Mouse (Mus musculus) MEL (cell line): ENCODE measurements around the gene Ankrd39. TPM values are rescaled to one million over a fixed set of nuclear protein-coding genes. Genes with fewer than 3 reads are reported as not detected.
A peak's percentile ranks its signal among the peaks of the same experiment; 100 is the strongest.

Source experiments
- DNase-seq: peaks from one replicate; pipeline ENCODE4 v3.0.0; 2011; ENCODE audit warnings: low read depth, low spot score
- H3K27ac ChIP-seq: 2 replicates; pipeline ENCODE4 v1.5.1; 2012; ENCODE audit warnings: low read depth, mild to moderate bottlenecking, control low read depth, low read length, moderate library complexity; ENCODE audit not compliant: control insufficient read depth
- H3K27me3 ChIP-seq, 2 experiments: fragments of 150-350 bp in 1 of 2; sonication (generic) in 1 of 2; 2 replicates each; pipeline ENCODE4 v1.6.1; 2012; ENCODE audit warnings: low read length in 2 of 2, mild to moderate bottlenecking in 2 of 2, improper control_type of control experiment in 1 of 2, moderate library complexity in 1 of 2; ENCODE audit not compliant: insufficient read depth in 2 of 2, control insufficient read depth in 1 of 2
- H3K36me3 ChIP-seq, 2 experiments: 2 replicates each; pipeline ENCODE4 v1.6.1; 2012 to 2014; ENCODE audit warnings: low read length in 2 of 2, improper control_type of control experiment in 1 of 2, inconsistent platforms in 1 of 2, mild to moderate bottlenecking in 1 of 2; ENCODE audit not compliant: insufficient read depth in 2 of 2, control insufficient read depth in 1 of 2
- H3K4me1 ChIP-seq, 2 experiments: fragments of 150-350 bp in 1 of 2; sonication (generic) in 1 of 2; 2 replicates each; pipeline ENCODE4 v1.6.1; 2012; ENCODE audit warnings: low read length in 2 of 2, improper control_type of control experiment in 1 of 2, mild to moderate bottlenecking in 1 of 2; ENCODE audit not compliant: insufficient read depth in 2 of 2, control insufficient read depth in 1 of 2
- H3K4me3 ChIP-seq, 2 experiments: fragments of 150-350 bp in 1 of 2; sonication (generic) in 1 of 2; 2 replicates each; pipeline ENCODE4 v1.5.1; 2012; ENCODE audit warnings: low read depth in 2 of 2, low read length in 2 of 2, mild to moderate bottlenecking in 2 of 2, moderate library complexity in 2 of 2, control low read depth in 1 of 2, improper control_type of control experiment in 1 of 2; ENCODE audit not compliant: control insufficient read depth in 1 of 2, insufficient read depth in 1 of 2
- H3K79me2 ChIP-seq: 2 replicates; pipeline ENCODE4 v1.6.1; 2012; ENCODE audit warnings: mild to moderate bottlenecking, low read length, moderate library complexity; ENCODE audit not compliant: control insufficient read depth, poor library complexity, insufficient read depth
- H3K9ac ChIP-seq: 2 replicates; pipeline ENCODE4 v1.6.1; 2012; ENCODE audit warnings: low read depth, mild to moderate bottlenecking, control low read depth, low read length, moderate library complexity; ENCODE audit not compliant: control insufficient read depth, poor library complexity, severe bottlenecking
- H3K9me3 ChIP-seq: fragments of 150-350 bp; sonication (generic); replicated peaks from 2 replicates; pipeline ENCODE4 v1.6.1; 2012; ENCODE audit warnings: mild to moderate bottlenecking, low read length, improper control_type of control experiment, moderate library complexity; ENCODE audit not compliant: insufficient read depth
- BHLHE40 ChIP-seq: IDR thresholded peaks from 2 replicates; pipeline ENCODE4 v1.6.1; 2012; ENCODE audit warnings: low read depth, mild to moderate bottlenecking, inconsistent platforms, low read length, improper control_type of control experiment, borderline replicate concordance
- CHD1 ChIP-seq: IDR thresholded peaks from 2 replicates; pipeline ENCODE4 v1.6.1; 2012; ENCODE audit warnings: low read depth, mild to moderate bottlenecking, inconsistent platforms, low read length, improper control_type of control experiment
- CHD2 ChIP-seq: IDR thresholded peaks from 2 replicates; pipeline ENCODE4 v1.6.1; 2011; ENCODE audit warnings: low read length, improper control_type of control experiment
- CTCF ChIP-seq, 3 experiments: IDR thresholded peaks in 2 of 3; conservative IDR thresholded peaks in 1 of 3; 2 replicates each; pipeline ENCODE4 v1.5.1; 2011 to 2012; ENCODE audit warnings: low read length in 3 of 3, low read depth in 2 of 3, mild to moderate bottlenecking in 2 of 3, improper control_type of control experiment in 1 of 3, inconsistent platforms in 1 of 3, mixed read lengths in 1 of 3, moderate library complexity in 1 of 3; ENCODE audit not compliant: control insufficient read depth in 1 of 3, insufficient read depth in 1 of 3, poor library complexity in 1 of 3, severe bottlenecking in 1 of 3
- E2F4 ChIP-seq: IDR thresholded peaks from 2 replicates; pipeline ENCODE4 v1.6.1; 2011; ENCODE audit warnings: low read depth, low read length, improper control_type of control experiment, borderline replicate concordance
- ELF1 ChIP-seq: IDR thresholded peaks from 2 replicates; pipeline ENCODE4 v1.6.1; 2014; ENCODE audit warnings: low read depth, mild to moderate bottlenecking, inconsistent platforms, low read length, improper control_type of control experiment, moderate library complexity
- EP300 ChIP-seq, 2 experiments: IDR thresholded peaks; 2 replicates each; pipeline ENCODE4 v1.6.1; 2011; ENCODE audit warnings: improper control_type of control experiment in 2 of 2, low read length in 2 of 2, low read depth in 1 of 2, mild to moderate bottlenecking in 1 of 2
- ETS1 ChIP-seq: IDR thresholded peaks from 2 replicates; pipeline ENCODE4 v1.6.1; 2012; ENCODE audit warnings: low read depth, mild to moderate bottlenecking, inconsistent platforms, low read length, improper control_type of control experiment, moderate library complexity
- GATA1 ChIP-seq: IDR thresholded peaks from 2 replicates; pipeline ENCODE4 v1.6.1; 2011; ENCODE audit warnings: low read depth, low read length, improper control_type of control experiment
- HCFC1 ChIP-seq: IDR thresholded peaks from 2 replicates; pipeline ENCODE4 v1.6.1; 2012; ENCODE audit warnings: low read depth, mild to moderate bottlenecking, inconsistent platforms, low read length, improper control_type of control experiment, moderate library complexity
- JUND ChIP-seq: IDR thresholded peaks from 2 replicates; pipeline ENCODE4 v1.6.1; 2011; ENCODE audit warnings: low read depth, mild to moderate bottlenecking, improper control_type of control experiment, low read length
- MAFK ChIP-seq: IDR thresholded peaks from 2 replicates; pipeline ENCODE4 v1.6.1; 2011; ENCODE audit warnings: low read depth, mild to moderate bottlenecking, low read length, improper control_type of control experiment, borderline replicate concordance
- MAX ChIP-seq: IDR thresholded peaks from 2 replicates; pipeline ENCODE4 v1.6.1; 2011; ENCODE audit warnings: low read length, improper control_type of control experiment
- MAZ ChIP-seq: IDR thresholded peaks from 2 replicates; pipeline ENCODE4 v1.6.1; 2012; ENCODE audit warnings: low read depth, mild to moderate bottlenecking, inconsistent platforms, low read length, improper control_type of control experiment
- MEF2A ChIP-seq: IDR thresholded peaks from 2 replicates; pipeline ENCODE4 v1.6.1; 2014; ENCODE audit warnings: low read depth, mild to moderate bottlenecking, inconsistent platforms, low read length, improper control_type of control experiment; ENCODE audit not compliant: poor library complexity, insufficient replicate concordance, severe bottlenecking; ENCODE audit errors: extremely low read depth
- MXI1 ChIP-seq: IDR thresholded peaks from 2 replicates; pipeline ENCODE4 v1.6.1; 2011; ENCODE audit warnings: mild to moderate bottlenecking, low read depth, low read length, improper control_type of control experiment
- MYC ChIP-seq: IDR thresholded peaks from 2 replicates; pipeline ENCODE4 v1.6.1; 2011; ENCODE audit warnings: low read depth, mild to moderate bottlenecking, low read length, improper control_type of control experiment, moderate library complexity
- NELFE ChIP-seq: IDR thresholded peaks from 2 replicates; pipeline ENCODE4 v1.6.1; 2011; ENCODE audit warnings: low read depth, low read length, improper control_type of control experiment
- NRF1 ChIP-seq: IDR thresholded peaks from 2 replicates; pipeline ENCODE4 v1.6.1; 2014; ENCODE audit warnings: low read depth, mild to moderate bottlenecking, inconsistent platforms, low read length, improper control_type of control experiment, moderate library complexity; ENCODE audit not compliant: poor library complexity, insufficient read depth, severe bottlenecking
- POLR2A ChIP-seq, 2 experiments: IDR thresholded peaks; 2 replicates each; pipeline ENCODE4 v1.6.1; 2011 to 2012; ENCODE audit warnings: low read length in 2 of 2, mild to moderate bottlenecking in 2 of 2, control low read depth in 1 of 2, improper control_type of control experiment in 1 of 2, low read depth in 1 of 2, moderate library complexity in 1 of 2; ENCODE audit not compliant: control insufficient read depth in 1 of 2, insufficient read depth in 1 of 2, poor library complexity in 1 of 2
- POLR2AphosphoS2 ChIP-seq: IDR thresholded peaks from 2 replicates; pipeline ENCODE4 v1.6.1; 2011; ENCODE audit warnings: low read length, improper control_type of control experiment
- POLR2AphosphoS5 ChIP-seq: IDR thresholded peaks from 2 replicates; pipeline ENCODE4 v1.6.1; 2012; ENCODE audit warnings: low read depth, borderline replicate concordance, mild to moderate bottlenecking, inconsistent platforms, low read length, moderate library complexity, mixed read lengths
- RAD21 ChIP-seq: IDR thresholded peaks from 2 replicates; pipeline ENCODE4 v1.6.1; 2011; ENCODE audit warnings: mild to moderate bottlenecking, low read depth, low read length, improper control_type of control experiment
- RCOR1 ChIP-seq: IDR thresholded peaks from 2 replicates; pipeline ENCODE4 v1.6.1; 2012; ENCODE audit warnings: low read depth, mild to moderate bottlenecking, inconsistent platforms, low read length, improper control_type of control experiment
- SIN3A ChIP-seq: IDR thresholded peaks from 2 replicates; pipeline ENCODE4 v1.6.1; 2012; ENCODE audit warnings: low read length, improper control_type of control experiment, inconsistent platforms
- SMC3 ChIP-seq: IDR thresholded peaks from 2 replicates; pipeline ENCODE4 v1.6.1; 2011; ENCODE audit warnings: low read depth, low read length, improper control_type of control experiment
- TAL1 ChIP-seq: IDR thresholded peaks from 2 replicates; pipeline ENCODE4 v1.6.1; 2012; ENCODE audit warnings: mild to moderate bottlenecking, inconsistent platforms, low read length, moderate library complexity, mixed read lengths
- TBP ChIP-seq: IDR thresholded peaks from 2 replicates; pipeline ENCODE4 v1.8.0; 2011; ENCODE audit warnings: low read depth, low read length, improper control_type of control experiment
- TCF12 ChIP-seq: IDR thresholded peaks from 2 replicates; pipeline ENCODE4 v1.6.1; 2014; ENCODE audit warnings: low read depth, mild to moderate bottlenecking, inconsistent platforms, low read length, improper control_type of control experiment, moderate library complexity
- UBTF ChIP-seq: IDR thresholded peaks from 2 replicates; pipeline ENCODE4 v1.6.1; 2012; ENCODE audit warnings: low read depth, mild to moderate bottlenecking, inconsistent platforms, low read length, improper control_type of control experiment, moderate library complexity, borderline replicate concordance; ENCODE audit not compliant: insufficient read depth
- USF2 ChIP-seq, 2 experiments: IDR thresholded peaks; 2 replicates each; pipeline ENCODE4 v1.6.1; 2011 to 2012; ENCODE audit warnings: improper control_type of control experiment in 2 of 2, low read length in 2 of 2, borderline replicate concordance in 1 of 2, inconsistent platforms in 1 of 2, low read depth in 1 of 2, mild to moderate bottlenecking in 1 of 2; ENCODE audit not compliant: insufficient read depth in 1 of 2
- ZC3H11A ChIP-seq: IDR thresholded peaks from 2 replicates; pipeline ENCODE4 v1.6.1; 2012; ENCODE audit warnings: low read depth, mild to moderate bottlenecking, inconsistent platforms, low read length, improper control_type of control experiment
- ZKSCAN1 ChIP-seq: IDR thresholded peaks from 2 replicates; pipeline ENCODE4 v1.6.1; 2012; ENCODE audit warnings: low read depth, mild to moderate bottlenecking, inconsistent platforms, low read length, improper control_type of control experiment, moderate library complexity
- ZMIZ1 ChIP-seq: IDR thresholded peaks from 2 replicates; pipeline ENCODE4 v1.6.1; 2012; ENCODE audit warnings: low read depth, mild to moderate bottlenecking, inconsistent platforms, low read length, improper control_type of control experiment, moderate library complexity
- ZNF384 ChIP-seq: IDR thresholded peaks from 2 replicates; pipeline ENCODE4 v1.6.1; 2012; ENCODE audit warnings: low read depth, mild to moderate bottlenecking, inconsistent platforms, low read length, improper control_type of control experiment
- polyA plus RNA-seq, 2 experiments: library from polyadenylated mRNA; stranded (reverse) in 1 of 2; unstranded in 1 of 2; fragments of >175 nt in 1 of 2; fragments of >200 nt in 1 of 2; gene quantifications; 2 replicates each; pipeline versions ENCODE4 v1.2.1 to v1.2.4; 2012; ENCODE audit warnings: low replicate concordance in 2 of 2, low read depth in 1 of 2; ENCODE audit not compliant: insufficient read length in 2 of 2, insufficient read depth in 1 of 2, missing spikeins in 1 of 2
- total RNA-seq: library from RNA; depleted of rRNA; stranded (reverse); fragments of 300-350 nt; gene quantifications from 2 replicates; pipeline ENCODE4 v1.2.3, GENCODE M21; 2012

Gene Ankrd39
- total and polyA plus RNA-seq, 3 experiments, result 9.7 to 14.4 TPM; not detected in 1

- no peak overlapping the region for H3K27ac ChIP-seq
- H3K9me3 ChIP-seq, result no peaks in the 10 kb centered on the region
- peak; percentile 83 for DNase-seq
- H3K4me1 ChIP-seq, result peaks cover 0 to 2% of the 10 kb centered on the region in 2 experiments; a peak in 2 of 4 replicates
- H3K27me3 ChIP-seq, result peaks cover 13% of the 10 kb centered on the region in 2 experiments
- H3K9ac ChIP-seq, result peak overlapping the region; percentile 80
- no peaks in the 10 kb centered on the region; the same call in 1 of the 2 replicates for H3K79me2 ChIP-seq
- H3K4me3 ChIP-seq, result peak overlapping the region; percentile 70 to 78
- no peaks in the 10 kb centered on the region for H3K36me3 ChIP-seq
- TF ChIP-seq MAX, result peak; percentile 29
- TF ChIP-seq MXI1, result peak; percentile 73; the same call in 1 of the 2 replicates
- TF ChIP-seq RCOR1, result no peak
- TF ChIP-seq POLR2AphosphoS2, result no peak
- TF ChIP-seq BHLHE40, result no peak
- TF ChIP-seq ZKSCAN1, result no peak
- TF ChIP-seq JUND, result no peak
- TF ChIP-seq CHD2, result peak; percentile 76
- no peak for TF ChIP-seq POLR2AphosphoS5
- no peak for TF ChIP-seq USF2 (IDR thresholded peaks at IDR 0.05; ENCODE audit: borderline replicate concordance in 1 of 2, insufficient read depth in 1 of 2, low read depth in 1 of 2, low read length in 2 of 2)
- no peak for TF ChIP-seq GATA1
- no peak for TF ChIP-seq TAL1
- peak; percentile 7; the same call in 1 of the 2 replicates for TF ChIP-seq SMC3
- no peak for TF ChIP-seq MEF2A
- TF ChIP-seq SIN3A, result peak; percentile 47
- TF ChIP-seq TBP, result 0 out of 2 replicates have a peak, but pooled peaks have one; percentile 15
- 0 out of 2 replicates have a peak, but pooled peaks have one; percentile 28 for TF ChIP-seq MYC
- no peak for TF ChIP-seq RAD21
- peak; percentile 55 to 93 (median 74) for TF ChIP-seq CTCF (IDR thresholded peaks at IDR 0.05 in 2 of 3, conservative IDR thresholded peaks at IDR 0.05 in 1 of 3; ENCODE audit: control insufficient read depth in 1 of 3, insufficient read depth in 1 of 3, low read depth in 2 of 3, low read length in 3 of 3, poor library complexity in 1 of 3, severe bottlenecking in 1 of 3)
- no peak for TF ChIP-seq MAFK
- TF ChIP-seq MAZ, result peak; percentile 97
- no peak; a peak in 1 of 4 replicates for TF ChIP-seq POLR2A (IDR thresholded peaks at IDR 0.05; ENCODE audit: control insufficient read depth in 1 of 2, insufficient read depth in 1 of 2, low read depth in 1 of 2, low read length in 2 of 2, poor library complexity in 1 of 2)
- TF ChIP-seq ZC3H11A, result no peak
- TF ChIP-seq NELFE, result no peak; the same call in 1 of the 2 replicates
- TF ChIP-seq EP300 (IDR thresholded peaks at IDR 0.05; ENCODE audit: low read depth in 1 of 2, low read length in 2 of 2), result no peak
- TF ChIP-seq CHD1, result no peak
- no peak for TF ChIP-seq ZMIZ1
- no peak for TF ChIP-seq ELF1
- no peak for TF ChIP-seq NRF1
- no peak for TF ChIP-seq ETS1
- TF ChIP-seq UBTF, result no peak
- TF ChIP-seq E2F4, result no peak
- no peak for TF ChIP-seq ZNF384
- peak; percentile 48 for TF ChIP-seq HCFC1
- peak; percentile 24; the same call in 1 of the 2 replicates for TF ChIP-seq TCF12
Measured at GRCm38 (mm10) chr1:36556553-36557456, 9.6 kb upstream of the Ankrd39 start.
